Mouse (Mus musculus) kidney, postnatal 36 days (tissue): ENCODE measurements around the gene Lgals7.
A peak's percentile ranks its signal among the peaks of the same experiment; 100 is the strongest.
"Not testable (repeated sequence)": the region's sequence is repeated elsewhere in the genome, so short reads cannot be mapped to it uniquely, and the experiment has no call there.

Experiments used
- DNase-seq, 2 experiments: peaks; one replicate each; pipeline ENCODE4 v3.0.0; 2021 to 2022; ENCODE audit warnings: mixed read lengths in 2 of 2

Lgals7 gene

GRCm38 (mm10) chr7:28879606-28880005 lies 16.0 kb downstream of the Lgals7 start:
- no peak for DNase-seq

- DNase-seq, result no peak
Observed at GRCm38 (mm10) chr7:28880554-28880953, 16.9 kb downstream of the Lgals7 start.

GRCm38 (mm10) chr7:28881199-28881598 lies 17.5 kb downstream of the Lgals7 start, which contains the start of gene Capn12:
Capn12 (plus strand) TSS chr7:28881422.
- DNase-seq, result no peak

GRCm38 (mm10) chr7:28883039-28883438 lies 19.4 kb downstream of the Lgals7 start:
- DNase-seq, result no peak

- DNase-seq, result not testable (repeated sequence)
Observed at GRCm38 (mm10) chr7:28883704-28884103, 20.1 kb downstream of the Lgals7 start.

- DNase-seq, result no peak
Observed at GRCm38 (mm10) chr7:28886486-28886885, 22.8 kb downstream of the Lgals7 start.

- no peak for DNase-seq
Observed at GRCm38 (mm10) chr7:28888701-28889161, 25.1 kb downstream of the Lgals7 start.

GRCm38 (mm10) chr7:28892601-28893000 lies 28.9 kb downstream of the Lgals7 start:
- DNase-seq, result no peak

GRCm38 (mm10) chr7:28893643-28894265 lies 30.1 kb downstream of the Lgals7 start:
- DNase-seq, result peak; percentile 54 to 75

GRCm38 (mm10) chr7:28894942-28895341 lies 31.3 kb downstream of the Lgals7 start:
- DNase-seq, result no peak

GRCm38 (mm10) chr7:28897661-28898060 lies 34.0 kb downstream of the Lgals7 start:
- DNase-seq, result no peak

GRCm38 (mm10) chr7:28899972-28900371 lies 36.3 kb downstream of the Lgals7 start:
- no peak for DNase-seq

GRCm38 (mm10) chr7:28901311-28902125 lies 37.9 kb downstream of the Lgals7 start:
- DNase-seq, result peak in 1 of 2 experiments; percentile 61

GRCm38 (mm10) chr7:28902180-28902579 lies 38.5 kb downstream of the Lgals7 start:
- no peak for DNase-seq

GRCm38 (mm10) chr7:28902809-28903208 lies 39.2 kb downstream of the Lgals7 start:
- no peak for DNase-seq

- no peak for DNase-seq
Observed at GRCm38 (mm10) chr7:28903778-28904177, 40.1 kb downstream of the Lgals7 start.

GRCm38 (mm10) chr7:28907195-28907594 lies 43.5 kb downstream of the Lgals7 start:
- DNase-seq, result no peak

GRCm38 (mm10) chr7:28911632-28912031 lies 48.0 kb downstream of the Lgals7 start:
- peak; percentile 73 to 88 for DNase-seq

- no peak for DNase-seq
Observed at GRCm38 (mm10) chr7:28913171-28913570, 49.5 kb downstream of the Lgals7 start.
